Mouse (Mus musculus): Measurements from ENCODE around the gene Hcn2.

- TF ChIP-seq CTCF (IDR thresholded peaks at IDR 0.05; ENCODE audit: borderline replicate concordance, control insufficient read depth, extremely low read depth, insufficient read depth, low read length, poor library complexity) (no peak), POLR2A (IDR thresholded peaks at IDR 0.05; ENCODE audit: control insufficient read depth, extremely low read depth, insufficient read depth, low read length, poor library complexity) (no peak)
Observed at GRCm38 (mm10) chr10:79774486-79775279, 58.2 kb downstream of the Hcn2 start.

Measured in thymus, adult 2 months (tissue).